Mouse (Mus musculus): ENCODE measurements at regions not wholly inside any gene's neighbourhood (a gene's known extent, or its start where the extent isn't known, plus 50 kb on each side); places are given as distances from the start of the nearest gene placed in this dataset.
"Not testable (repeated sequence)": the region's sequence is repeated elsewhere in the genome, so short reads cannot be mapped to it uniquely, and the experiment has no call there.

DNA sequence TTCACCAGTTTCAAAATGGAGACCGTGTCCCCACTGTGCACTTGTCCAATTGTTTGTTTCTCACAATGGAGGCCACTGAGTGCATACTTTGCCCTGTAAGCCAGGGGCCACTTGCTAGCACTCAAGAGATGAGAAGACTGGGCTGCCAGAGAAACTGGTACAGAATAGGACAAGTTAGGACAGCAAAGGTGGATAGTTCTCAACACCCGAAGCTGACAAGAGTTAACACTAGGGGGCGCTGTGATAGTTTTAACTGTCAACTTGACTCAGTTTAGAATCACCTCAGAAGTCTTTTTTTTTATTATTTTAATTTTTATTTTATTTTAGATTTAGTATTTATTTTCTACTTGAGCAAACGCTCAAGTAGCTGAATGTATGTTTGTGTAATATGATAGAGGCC lies 188.2 kb upstream of the Asap2 start:
- DNase-seq (ENCODE audit: low read depth, low spot score), result not testable (repeated sequence)

DNA sequence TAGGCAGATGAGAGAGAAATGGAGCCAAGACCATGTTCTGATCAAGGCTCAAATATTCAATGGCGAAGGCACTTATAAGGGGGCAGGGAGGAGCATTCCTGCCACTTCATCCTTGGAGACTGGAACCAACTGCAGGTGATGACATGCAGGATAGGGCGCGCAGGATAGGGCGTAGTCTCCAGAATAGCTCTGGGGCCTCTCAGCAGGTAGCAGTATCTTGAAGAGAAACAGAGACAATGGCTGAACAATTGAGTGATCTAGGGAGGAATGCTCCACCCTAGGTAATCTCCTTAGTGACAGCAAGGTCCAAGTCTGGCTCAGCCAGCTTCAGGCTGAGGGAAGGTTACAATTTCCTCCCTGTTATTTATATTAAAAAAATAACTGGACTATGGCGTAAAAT lies 184.8 kb upstream of the Asap2 start:
- not testable (repeated sequence) for DNase-seq (ENCODE audit: low read depth, low spot score)

DNA sequence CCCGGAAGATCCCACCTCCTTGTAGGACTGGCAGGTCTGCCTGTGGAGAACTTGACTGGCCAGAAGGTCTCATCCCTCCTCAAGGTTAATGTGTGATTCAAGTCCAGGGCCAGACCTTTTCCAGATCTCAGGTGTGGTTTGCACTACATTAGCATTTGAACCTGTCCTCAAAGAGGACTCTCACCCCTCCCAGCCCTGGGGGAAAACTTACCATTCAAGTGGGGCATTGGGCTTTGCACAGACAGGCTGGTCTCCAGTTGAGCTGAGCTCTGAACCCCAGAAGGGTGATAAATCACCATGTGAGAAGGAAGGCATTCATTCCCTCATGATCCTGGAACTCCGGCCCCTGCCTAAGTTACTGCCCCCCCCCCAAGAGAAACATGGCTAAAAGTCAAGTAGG lies 183.6 kb upstream of the Asap2 start:
- no peak for DNase-seq (ENCODE audit: low read depth, low spot score)

DNA sequence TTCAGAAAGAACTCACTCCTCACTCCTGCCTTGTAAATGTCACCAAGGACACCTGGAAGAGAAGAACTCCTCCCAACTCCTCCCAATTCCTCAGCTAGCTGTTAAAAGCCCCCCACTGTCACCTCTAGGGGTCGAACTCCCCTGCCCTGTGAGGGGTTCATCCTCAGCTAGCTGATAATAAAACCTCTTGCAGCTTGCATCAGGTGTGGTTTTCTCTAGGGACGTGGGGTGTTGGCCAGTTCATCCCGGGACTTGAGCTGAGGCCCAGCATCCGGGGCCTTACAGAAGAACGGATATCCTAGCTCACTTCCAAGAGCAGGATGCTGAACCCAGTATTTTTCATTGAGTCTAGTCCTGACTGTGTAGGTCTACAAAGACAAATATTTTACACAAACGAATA lies 176.4 kb upstream of the Asap2 start:
- DNase-seq (ENCODE audit: low read depth, low spot score), result not testable (repeated sequence)

DNA sequence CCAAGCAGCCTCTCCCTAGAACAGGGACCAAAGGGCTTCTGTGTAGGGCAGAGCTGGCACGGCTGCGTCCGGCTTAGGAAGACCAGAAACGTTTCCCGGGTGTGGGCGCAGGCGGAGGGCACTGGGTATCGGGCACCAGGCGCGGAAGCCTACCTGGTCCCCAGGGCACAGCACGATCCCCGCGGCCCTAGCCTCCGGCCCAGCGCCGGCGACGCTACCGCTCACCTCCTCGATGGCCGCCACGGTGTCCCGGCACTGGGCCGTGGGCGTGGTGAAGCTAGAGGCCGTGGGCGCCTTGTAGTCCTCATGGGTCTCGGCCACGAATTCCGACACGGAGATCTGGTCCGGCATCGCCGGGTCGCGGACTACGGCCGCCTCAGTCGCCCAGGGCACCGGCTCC lies 175.1 kb upstream of the Asap2 start:
- DNase-seq (ENCODE audit: low read depth, low spot score), result not testable (repeated sequence)

DNA sequence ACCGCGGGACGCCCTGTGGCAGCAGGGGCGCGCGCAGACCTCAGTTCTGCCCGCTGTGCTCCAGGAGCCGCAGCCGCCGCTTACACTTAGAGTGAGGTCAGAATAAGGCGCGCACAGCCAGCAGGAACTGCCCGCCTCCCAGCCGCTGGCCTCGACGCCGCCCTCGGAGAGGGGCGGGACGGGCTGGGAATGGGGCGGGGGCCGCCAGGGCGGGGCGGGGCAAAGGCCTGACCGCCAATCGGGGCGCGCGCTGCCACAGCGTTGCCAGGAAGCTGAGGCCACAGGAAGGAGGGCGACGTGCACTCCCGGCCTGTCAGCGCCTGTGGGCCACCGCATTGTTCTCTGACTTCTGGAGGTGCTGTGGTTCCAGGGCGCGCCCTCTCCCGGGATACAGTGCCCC lies 174.7 kb upstream of the Asap2 start:
- no peak for DNase-seq (ENCODE audit: low read depth, low spot score)

DNA sequence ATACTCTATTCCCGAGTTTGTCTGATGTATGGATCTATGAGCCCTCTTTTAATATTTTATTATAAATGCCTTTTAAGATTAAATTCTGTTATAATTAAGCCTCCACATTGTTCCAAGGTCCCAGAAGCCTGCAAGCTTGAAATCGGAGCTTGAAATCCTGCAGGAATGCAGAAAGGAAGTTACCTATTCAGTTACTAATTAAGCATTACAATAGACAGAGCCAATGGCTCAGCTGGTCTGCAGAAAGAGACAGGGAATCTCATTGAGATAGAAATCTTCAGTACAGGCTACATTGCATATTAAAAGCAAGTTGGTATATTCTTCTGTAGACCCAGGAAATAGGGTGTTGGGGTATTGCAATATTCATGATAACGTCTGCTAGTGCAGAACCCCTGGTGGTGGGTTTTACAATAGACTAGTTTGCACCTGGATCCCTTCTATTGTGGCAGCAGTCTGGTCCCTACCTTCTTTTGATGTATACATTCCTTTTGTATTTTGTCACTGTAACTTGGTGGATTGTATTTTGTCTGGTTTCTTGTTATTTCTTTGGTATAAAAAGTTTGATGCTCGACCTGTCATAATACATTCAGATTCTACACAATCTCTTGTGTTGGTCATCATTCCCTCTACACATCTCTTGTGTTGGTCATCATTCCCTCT lies 146.5 kb upstream of the Asap2 start:
- not testable (repeated sequence) for DNase-seq (ENCODE audit: low read depth, low spot score)

DNA sequence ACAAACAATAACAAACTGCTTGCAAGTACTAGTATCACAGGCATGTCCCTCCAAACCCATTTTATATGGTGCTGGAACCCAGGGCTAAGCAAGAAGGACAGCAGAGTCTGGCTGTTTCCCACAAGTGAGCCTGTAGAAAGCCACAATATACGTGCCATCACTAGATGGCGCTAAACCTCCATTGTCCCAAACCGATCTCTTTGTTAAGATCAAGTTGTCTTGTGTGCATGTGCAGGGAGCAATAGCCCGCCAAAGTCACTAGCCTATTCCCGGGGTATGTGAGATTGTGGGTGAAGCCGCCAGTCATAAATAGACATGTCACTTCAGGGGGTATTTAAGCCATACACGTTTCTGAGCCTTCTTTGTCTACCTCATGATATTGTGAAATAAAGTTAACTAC lies 145.4 kb upstream of the Asap2 start:
- DNase-seq (ENCODE audit: low read depth, low spot score), result not testable (repeated sequence)

DNA sequence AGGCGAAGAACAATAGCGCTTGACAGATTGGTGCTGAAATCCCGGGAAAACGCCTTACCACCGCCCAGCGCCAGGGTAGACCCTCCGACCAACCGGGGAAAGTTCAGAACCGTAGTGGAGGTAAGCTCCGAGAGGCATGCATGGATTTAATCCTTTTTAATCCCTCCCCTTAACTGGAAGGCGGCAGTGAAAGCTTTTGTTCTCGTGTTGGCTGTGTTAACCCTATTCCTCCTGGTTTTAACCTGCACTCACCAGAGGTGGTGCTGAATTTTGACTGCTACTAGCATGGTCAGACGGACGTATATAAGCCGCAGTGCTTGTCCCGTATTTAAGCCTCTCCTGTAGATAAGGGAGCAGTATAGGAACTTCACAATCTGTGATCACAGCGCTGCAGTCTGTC lies 145.0 kb upstream of the Asap2 start:
- DNase-seq (ENCODE audit: low read depth, low spot score), result no peak

DNA sequence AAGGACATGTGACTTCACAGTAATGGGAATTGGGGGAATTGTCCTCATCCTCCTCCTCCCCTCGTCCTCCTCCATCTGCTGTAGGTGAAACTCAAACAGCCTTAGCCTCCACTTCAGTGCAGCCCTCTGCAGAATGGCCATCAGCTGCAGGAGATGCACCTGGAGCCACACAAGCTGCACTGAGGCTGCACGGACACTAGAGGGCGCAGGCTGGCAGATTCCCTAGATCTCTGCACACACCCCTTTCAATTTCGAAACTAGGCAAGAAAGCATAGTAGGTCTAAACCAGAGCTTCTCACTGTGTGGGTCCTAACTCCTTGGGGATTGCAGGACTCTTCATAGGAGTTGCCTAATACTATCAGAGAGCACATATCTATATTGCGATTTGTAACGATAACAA lies 106.2 kb upstream of the Asap2 start:
- DNase-seq (ENCODE audit: low read depth, low spot score), result not testable (repeated sequence)

DNA sequence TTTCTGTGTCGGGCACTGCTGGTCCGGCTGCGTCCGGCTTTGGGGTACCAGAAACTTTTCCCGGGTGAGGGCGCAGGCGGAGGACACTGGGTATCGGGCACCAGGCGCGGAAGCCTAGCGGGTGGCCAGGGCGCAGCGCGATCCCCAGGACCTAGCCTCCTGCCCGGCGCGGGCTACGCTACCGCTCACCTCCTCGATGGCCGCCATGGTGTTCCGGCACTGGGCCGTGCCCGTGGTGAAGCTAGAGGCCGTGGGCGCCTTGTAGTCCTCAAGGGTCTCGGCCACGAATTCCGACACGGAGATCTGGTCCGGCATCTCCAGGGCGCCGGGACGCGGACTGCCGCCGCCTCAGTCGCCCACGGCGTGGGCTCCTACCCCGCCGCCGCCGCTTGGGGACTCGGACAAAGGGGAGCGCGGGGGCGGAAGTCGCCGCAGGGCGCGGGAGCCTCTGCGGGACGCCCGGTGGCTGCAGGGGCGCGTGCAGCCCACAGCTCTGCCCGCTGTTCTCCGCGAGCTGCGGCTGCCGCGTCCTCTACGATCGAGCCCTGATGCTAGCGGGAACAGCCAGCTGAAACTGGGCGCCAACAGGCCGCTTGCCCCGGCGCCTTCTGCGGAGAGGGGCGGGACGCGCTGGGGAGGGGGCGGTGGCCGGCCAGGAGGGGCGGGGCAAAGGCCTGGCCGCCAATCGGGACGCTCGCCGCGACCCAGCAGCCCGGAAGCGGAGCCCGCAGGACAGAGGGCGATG lies 69.4 kb upstream of the Asap2 start:
- DNase-seq (ENCODE audit: low read depth, low spot score), result peak; percentile 43

DNA sequence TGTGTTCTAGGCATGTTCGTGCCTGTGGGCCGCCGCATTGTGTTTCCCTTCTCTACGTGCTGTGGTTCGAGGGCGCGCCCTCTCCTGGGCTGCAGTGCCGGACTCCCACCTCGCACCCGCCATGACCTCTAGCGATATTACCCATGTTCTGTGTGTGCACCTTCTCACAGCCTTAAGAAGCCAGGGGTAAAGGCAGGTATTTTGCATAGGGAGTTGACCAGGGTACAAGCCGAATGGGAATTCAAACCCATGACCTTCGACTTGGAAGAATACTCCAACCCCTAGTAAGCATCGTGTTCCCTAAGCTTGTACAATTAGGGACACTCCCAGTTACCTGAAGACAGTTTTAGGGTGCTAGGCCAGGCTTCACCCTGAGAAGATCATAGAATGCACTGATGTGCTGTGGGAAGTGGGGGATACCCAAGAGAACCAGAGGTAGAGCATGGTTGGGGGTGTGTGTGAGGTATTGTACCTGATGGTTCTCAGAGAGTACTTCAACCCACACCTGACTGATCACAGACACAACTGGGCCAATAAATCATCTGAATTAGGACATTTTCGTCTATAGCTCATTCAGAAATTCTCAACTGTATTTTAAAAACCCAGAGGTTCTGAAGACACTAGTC lies 68.7 kb upstream of the Asap2 start:
- not testable (repeated sequence) for DNase-seq (ENCODE audit: low read depth, low spot score)

DNA sequence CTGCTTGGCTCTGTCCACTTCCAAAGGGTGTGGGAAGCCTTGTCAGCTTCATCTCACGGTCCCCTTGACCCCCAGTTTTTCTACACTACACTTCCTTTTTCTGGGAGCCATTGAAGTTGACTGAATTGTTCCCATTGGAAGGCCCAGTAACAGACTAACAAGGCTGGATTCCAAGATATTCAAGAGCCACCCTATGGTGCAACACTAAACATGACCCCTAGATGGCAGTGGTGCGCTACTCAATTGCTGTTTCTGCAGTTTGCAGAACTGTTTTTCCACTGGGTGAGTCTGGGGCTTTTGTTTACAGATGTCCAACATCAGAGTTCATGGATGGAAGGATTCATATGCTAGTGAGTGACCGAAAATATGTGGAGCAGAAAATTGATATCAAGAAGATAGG lies 61.3 kb upstream of the Asap2 start:
- DNase-seq (ENCODE audit: low read depth, low spot score), result not testable (repeated sequence)
